Mouse (Mus musculus): ENCODE data around the gene Mei1.
A peak's percentile ranks its signal among the peaks of the same experiment; 100 is the strongest.

Gene Mei1

GRCm38 (mm10) chr15:82150042-82150441, 80.2 kb downstream of the Mei1 start:
- no peak for DNase-seq (ENCODE audit: low read depth in 2 of 2, low spot score in 2 of 2)

GRCm38 (mm10) chr15:82151176-82151575, 81.4 kb downstream of the Mei1 start:
- no peak for DNase-seq (ENCODE audit: low read depth in 2 of 2, low spot score in 2 of 2)

- DNase-seq (ENCODE audit: low read depth in 2 of 2, low spot score in 2 of 2): no peak
Measured at GRCm38 (mm10) chr15:82152022-82152421, 82.2 kb downstream of the Mei1 start.

- DNase-seq (ENCODE audit: low read depth in 2 of 2, low spot score in 2 of 2): no peak
Measured at GRCm38 (mm10) chr15:82152435-82152834, 82.6 kb downstream of the Mei1 start.

- no peak for DNase-seq (ENCODE audit: low read depth in 2 of 2, low spot score in 2 of 2)
Measured at GRCm38 (mm10) chr15:82156298-82156697, 86.5 kb downstream of the Mei1 start.

- no peak for DNase-seq (ENCODE audit: low read depth in 2 of 2, low spot score in 2 of 2)
Measured at GRCm38 (mm10) chr15:82156902-82157301, 87.1 kb downstream of the Mei1 start.

- DNase-seq (ENCODE audit: low read depth in 2 of 2, low spot score in 2 of 2): no peak
Measured at GRCm38 (mm10) chr15:82158243-82159035, 88.6 kb downstream of the Mei1 start.

GRCm38 (mm10) chr15:82159471-82159870, 89.7 kb downstream of the Mei1 start:
- DNase-seq (ENCODE audit: low read depth in 2 of 2, low spot score in 2 of 2): no peak

- DNase-seq (ENCODE audit: low read depth in 2 of 2, low spot score in 2 of 2): no peak
Measured at GRCm38 (mm10) chr15:82160731-82161640, 91.2 kb downstream of the Mei1 start.

- DNase-seq (ENCODE audit: low read depth in 2 of 2, low spot score in 2 of 2): no peak
Measured at GRCm38 (mm10) chr15:82161965-82162600, 92.3 kb downstream of the Mei1 start.

- DNase-seq (ENCODE audit: low read depth in 2 of 2, low spot score in 2 of 2): no peak
Measured at GRCm38 (mm10) chr15:82163356-82164060, 93.7 kb downstream of the Mei1 start.

GRCm38 (mm10) chr15:82164061-82164399, 94.2 kb downstream of the Mei1 start:
- no peak for DNase-seq (ENCODE audit: low read depth in 2 of 2, low spot score in 2 of 2)

- DNase-seq (ENCODE audit: low read depth in 2 of 2, low spot score in 2 of 2): no peak
Measured at GRCm38 (mm10) chr15:82164496-82164895, 94.7 kb downstream of the Mei1 start.

GRCm38 (mm10) chr15:82165332-82166239, 95.8 kb downstream of the Mei1 start:
- peak; percentile 87 to 94 for DNase-seq (ENCODE audit: low read depth in 2 of 2, low spot score in 2 of 2)

GRCm38 (mm10) chr15:82166240-82167100, 96.7 kb downstream of the Mei1 start:
- peak; percentile 59 to 65 for DNase-seq (ENCODE audit: low read depth in 2 of 2, low spot score in 2 of 2)

- no peak for DNase-seq (ENCODE audit: low read depth in 2 of 2, low spot score in 2 of 2)
Measured at GRCm38 (mm10) chr15:82167201-82168168, 97.7 kb downstream of the Mei1 start.

GRCm38 (mm10) chr15:82169671-82170070, 99.9 kb downstream of the Mei1 start:
- no peak for DNase-seq (ENCODE audit: low read depth in 2 of 2, low spot score in 2 of 2)

Data from CD8-positive naive resting alpha-beta T cell, adult 2 months (primary cell).